In the genomic region with DNA sequence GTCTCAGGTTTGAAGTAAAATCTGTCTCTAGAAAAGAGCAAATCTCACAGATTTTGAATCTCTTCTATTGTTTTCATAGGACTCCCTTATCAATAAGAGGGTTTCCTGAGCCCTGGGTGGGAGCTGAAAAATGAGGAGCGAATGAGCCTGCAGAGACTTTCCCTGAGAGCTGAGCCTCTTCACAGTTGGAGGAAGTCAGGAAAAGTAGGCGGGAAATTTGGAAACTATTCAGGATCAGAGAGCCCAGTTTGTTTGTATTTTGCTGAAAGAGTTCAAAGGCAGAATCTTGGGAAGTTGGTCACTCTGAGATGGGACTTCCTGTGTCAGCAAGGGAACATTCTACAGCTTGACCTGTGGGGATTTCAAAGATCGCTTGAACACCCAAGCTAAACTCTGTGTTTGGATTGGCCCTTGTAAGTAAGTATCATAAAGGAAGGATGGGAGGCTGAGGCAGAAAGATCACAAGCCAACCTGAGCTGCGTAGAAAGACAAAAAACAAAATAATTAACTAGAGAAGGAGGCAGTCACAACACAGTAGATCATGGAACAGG, we compare ENCODE assay signal across 25 mouse cellular contexts.
DNase-seq lines count a peak whose midpoint lies in the region; ATAC-seq and TF ChIP-seq lines count a peak whose summit lies in the region.
"Had no signal": no experiment of that assay in that cellular context is flagged by ENCODE, and none has a peak within 500 bp of the region (broad histone marks: within the 10 kb centered on the region; RNA-seq: fewer than 3 reads in every experiment).

No protein-coding gene starts in this region.

- ATAC-seq in liver, postnatal 0 days: no peak
- no peak for ATAC-seq in intestine, embryonic 16.5 days
- ATAC-seq: forebrain, embryonic 14.5 days; Patski had no signal

- TF ChIP-seq EP300 in liver, postnatal 0 days (IDR thresholded peaks at IDR 0.05; ENCODE audit: low read depth): no peak

- no peak overlapping the region for H3K4me2 ChIP-seq in liver, postnatal 0 days (ENCODE audit: low read depth, low read length)
- no peak overlapping the region for H3K4me2 ChIP-seq in intestine, embryonic 16.5 days (ENCODE audit: low read depth, low read length)
- H3K4me2 ChIP-seq: embryonic facial prominence, embryonic 15.5 days; heart, embryonic 12.5 days; hindbrain, embryonic 13.5 days; limb, embryonic 15.5 days; stomach, embryonic 15.5 days had no signal

- H3K27ac ChIP-seq in liver, adult 2 months (replicated peaks; ENCODE audit: insufficient read depth, low read depth, low read length): no peak overlapping the region
- H3K27ac ChIP-seq in liver, postnatal 0 days (ENCODE audit: low read depth): no peak overlapping the region
- no peak overlapping the region for H3K27ac ChIP-seq in intestine, embryonic 16.5 days (ENCODE audit: low read length)
- H3K27ac ChIP-seq: embryonic facial prominence, embryonic 15.5 days; hindbrain, embryonic 13.5 days; limb, embryonic 15.5 days; liver, embryonic 14.5 days; stomach, embryonic 15.5 days had no signal

- TF ChIP-seq CTCF in liver, adult 2 months (IDR thresholded peaks at IDR 0.05; ENCODE audit: low read depth, low read length): no peak
- no peak for TF ChIP-seq CTCF in liver, postnatal 0 days (IDR thresholded peaks at IDR 0.05; ENCODE audit: low read depth)

- TF ChIP-seq POLR2A in liver, adult 2 months (IDR thresholded peaks at IDR 0.05; ENCODE audit: extremely low read depth, insufficient read depth, low read length): no peak

- no peaks in the 10 kb centered on the region for H3K79me2 ChIP-seq in liver, adult 2 months (ENCODE audit: control insufficient read depth, insufficient read depth, low read length)

- no peaks in the 10 kb centered on the region for H3K9me3 ChIP-seq in liver, postnatal 0 days (ENCODE audit: low read length)
- no peaks in the 10 kb centered on the region for H3K9me3 ChIP-seq in intestine, embryonic 16.5 days (ENCODE audit: control insufficient read depth, low read length)
- H3K9me3 ChIP-seq: embryonic facial prominence, embryonic 10.5 days; embryonic facial prominence, embryonic 15.5 days; heart, embryonic 12.5 days; hindbrain, embryonic 13.5 days; limb, embryonic 10.5 days; limb, embryonic 15.5 days; stomach, embryonic 15.5 days had no signal

- no peaks in the 10 kb centered on the region for H3K36me3 ChIP-seq in liver, adult 2 months (ENCODE audit: control insufficient read depth, insufficient read depth, low read length)
- no peaks in the 10 kb centered on the region for H3K36me3 ChIP-seq in liver, postnatal 0 days (replicated peaks; ENCODE audit: insufficient read depth, low read length)
- no peaks in the 10 kb centered on the region for H3K36me3 ChIP-seq in intestine, embryonic 16.5 days (ENCODE audit: control insufficient read depth, insufficient read depth, low read length)
- H3K36me3 ChIP-seq: embryonic facial prominence, embryonic 10.5 days; embryonic facial prominence, embryonic 15.5 days; heart, embryonic 12.5 days; hindbrain, embryonic 13.5 days; limb, embryonic 10.5 days; limb, embryonic 15.5 days; stomach, embryonic 15.5 days had no signal

- WGBS in liver, adult 2 months: 39% methylated on average over 4 of the region's 4 CpGs
- 56% methylated on average over 4 of the region's 4 CpGs for WGBS in liver, postnatal 0 days (ENCODE audit: insufficient replicate concordance)
- WGBS in intestine, embryonic 16.5 days: 77% methylated on average over 4 of the region's 4 CpGs

- no peaks in the 10 kb centered on the region for H3K27me3 ChIP-seq in liver, adult 2 months (ENCODE audit: control insufficient read depth, insufficient read depth, low read length)
- H3K27me3 ChIP-seq in liver, postnatal 0 days (ENCODE audit: insufficient read depth, low read length): 0 out of 2 replicates have a peak, but pooled peaks cover 2% of the 10 kb centered on the region
- H3K27me3 ChIP-seq in intestine, embryonic 16.5 days (replicated peaks; ENCODE audit: control insufficient read depth, insufficient read depth, low read length): 0 out of 2 replicates have a peak, but pooled peaks cover 4% of the 10 kb centered on the region
- H3K27me3 ChIP-seq: embryonic facial prominence, embryonic 15.5 days; heart, embryonic 12.5 days; Patski; stomach, embryonic 15.5 days had no signal

- H3K9ac ChIP-seq in liver, adult 2 months (ENCODE audit: low read depth, low read length): no peak overlapping the region
- H3K9ac ChIP-seq in liver, postnatal 0 days (replicated peaks): no peak overlapping the region
- H3K9ac ChIP-seq in intestine, embryonic 16.5 days (ENCODE audit: low read depth, low read length): no peak overlapping the region
- H3K9ac ChIP-seq: embryonic facial prominence, embryonic 15.5 days; heart, embryonic 12.5 days; hindbrain, embryonic 13.5 days; limb, embryonic 15.5 days; liver, embryonic 14.5 days; stomach, embryonic 15.5 days had no signal

- H3K4me1 ChIP-seq in liver, adult 2 months (ENCODE audit: control insufficient read depth, insufficient read depth, low read length): 0 out of 2 replicates have a peak, but pooled peaks cover 3% of the 10 kb centered on the region
- H3K4me1 ChIP-seq in liver, postnatal 0 days (ENCODE audit: insufficient read depth): no peaks in the 10 kb centered on the region
- peaks cover 9% of the 10 kb centered on the region; the same call in 1 of the 2 replicates for H3K4me1 ChIP-seq in intestine, embryonic 16.5 days (ENCODE audit: control insufficient read depth, insufficient read depth, low read length)

- peak; percentile 25 for DNase-seq in kidney, adult 9 months
- no peak for DNase-seq in kidney, postnatal 4 days
- peak; percentile 77 for DNase-seq in liver, adult 2 months (ENCODE audit: extremely low read depth, low read depth, low spot score)
- DNase-seq in liver, postnatal 0 days: no peak
- peak; percentile 82 for DNase-seq in lung, postnatal 10 days
- no peak for DNase-seq in layer of hippocampus, postnatal 10 days (ENCODE audit: low spot score in 2 of 2)
- DNase-seq: adrenal gland, postnatal 10 days; cerebellum, adult 8-10 months; cerebellum, postnatal 25 days; gastrocnemius, postnatal 25 days; heart, adult 18-20 months; heart, postnatal 4 days; midbrain, embryonic 14.5 days; right cerebral cortex, postnatal 25 days had no signal

- no peak overlapping the region for H3K4me3 ChIP-seq in liver, adult 2 months (ENCODE audit: insufficient read depth, low read depth, low read length)
- H3K4me3 ChIP-seq in liver, postnatal 0 days (ENCODE audit: low read depth, low read length): no peak overlapping the region
- no peak overlapping the region for H3K4me3 ChIP-seq in intestine, embryonic 16.5 days (ENCODE audit: low read length)
- H3K4me3 ChIP-seq: embryonic facial prominence, embryonic 10.5 days; embryonic facial prominence, embryonic 15.5 days; heart, embryonic 12.5 days; hindbrain, embryonic 13.5 days; limb, embryonic 10.5 days; limb, embryonic 15.5 days; stomach, embryonic 15.5 days had no signal

Comparison
In these comparisons a context has a peak if more than half of its experiments do, and no peak if none do; other contexts are left out.
1. DNase-seq: peak in kidney, adult 9 months (single experiment), liver, adult 2 months (single experiment) and lung, postnatal 10 days (single experiment); none in kidney, postnatal 4 days (0 of 2), liver, postnatal 0 days (single experiment) and layer of hippocampus, postnatal 10 days (0 of 2).